Mouse (Mus musculus) layer of hippocampus, adult 8-10 months (tissue): ENCODE results near the gene Csnk1e. TPM values are rescaled to one million over a fixed set of nuclear protein-coding genes. Genes with fewer than 3 reads are reported as not detected.
A peak's percentile ranks its signal among the peaks of the same experiment; 100 is the strongest.
"Not testable (repeated sequence)": the region's sequence is repeated elsewhere in the genome, so short reads cannot be mapped to it uniquely, and the experiment has no call there.

Experiments used
- DNase-seq, 2 experiments: peaks; one replicate each; pipeline ENCODE4 v3.0.0; 2022; ENCODE audit warnings: low spot score in 2 of 2
- total RNA-seq, 4 experiments: library from RNA; stranded (reverse); gene quantifications; 2 replicates each; pipeline ENCODE4 v1.2.4; 2022

The Csnk1e gene
- 100 to 1,000 TPM; 112 to 137 (median 123) TPM for total RNA-seq

GRCm38 (mm10) chr15:79455106-79455810 lies at the start of gene Csnk1e:
Gene Csnk1e, minus strand, starts transcription at chr15:79455566.
- no peak for DNase-seq

DNA sequence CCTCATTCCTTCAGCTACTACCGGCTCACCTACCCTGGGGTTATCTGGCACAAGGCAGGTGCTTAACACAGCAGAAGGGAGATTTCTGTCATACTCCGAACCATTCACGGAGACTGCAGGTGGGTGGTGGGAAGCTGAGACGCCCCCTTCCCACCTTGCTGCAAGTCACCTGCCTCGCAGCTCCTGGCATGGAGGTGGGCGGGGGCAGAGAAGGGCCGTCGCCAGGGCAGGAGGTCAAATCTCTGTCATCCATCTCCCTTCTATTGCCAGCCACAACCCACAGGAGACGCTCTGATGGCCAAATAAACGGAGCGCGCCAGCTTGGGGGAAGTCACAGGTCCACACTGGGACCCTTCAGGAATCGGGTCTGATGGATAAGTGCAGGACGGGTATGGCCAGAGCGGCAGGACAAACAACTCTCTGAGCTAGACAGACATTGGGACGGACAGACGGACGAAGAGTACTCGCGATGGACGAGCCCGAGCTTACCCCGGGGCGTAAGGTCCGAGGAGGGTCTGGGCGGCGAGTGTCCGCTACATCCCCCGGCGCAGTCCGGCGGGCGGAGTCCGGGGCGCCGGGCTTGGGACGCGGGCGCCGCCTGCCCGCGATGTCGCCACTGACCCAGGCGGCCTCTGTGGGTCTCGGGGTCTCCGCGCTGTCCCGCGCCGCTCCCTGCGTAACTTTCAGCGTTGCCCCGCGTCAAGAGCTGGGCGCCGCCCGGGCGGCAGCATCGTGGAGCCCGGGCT lies 49.5 kb upstream of the Csnk1e start, which contains the start of gene Kcnj4:
Gene Kcnj4 (minus strand): TSS at position 535 of the 746 bp plus-strand sequence.
- no peak for DNase-seq

- DNase-seq: no peak
Measured at GRCm38 (mm10) chr15:79503438-79503837, 48.1 kb upstream of the Csnk1e start.

- peak; percentile 69 to 71 for DNase-seq
Measured at GRCm38 (mm10) chr15:79502891-79503341, 47.5 kb upstream of the Csnk1e start.

GRCm38 (mm10) chr15:79500110-79500509 lies 44.7 kb upstream of the Csnk1e start:
- no peak for DNase-seq

GRCm38 (mm10) chr15:79493527-79493926 lies 38.2 kb upstream of the Csnk1e start:
- DNase-seq: no peak

GRCm38 (mm10) chr15:79489463-79489862 lies 34.1 kb upstream of the Csnk1e start:
- DNase-seq: no peak

DNA sequence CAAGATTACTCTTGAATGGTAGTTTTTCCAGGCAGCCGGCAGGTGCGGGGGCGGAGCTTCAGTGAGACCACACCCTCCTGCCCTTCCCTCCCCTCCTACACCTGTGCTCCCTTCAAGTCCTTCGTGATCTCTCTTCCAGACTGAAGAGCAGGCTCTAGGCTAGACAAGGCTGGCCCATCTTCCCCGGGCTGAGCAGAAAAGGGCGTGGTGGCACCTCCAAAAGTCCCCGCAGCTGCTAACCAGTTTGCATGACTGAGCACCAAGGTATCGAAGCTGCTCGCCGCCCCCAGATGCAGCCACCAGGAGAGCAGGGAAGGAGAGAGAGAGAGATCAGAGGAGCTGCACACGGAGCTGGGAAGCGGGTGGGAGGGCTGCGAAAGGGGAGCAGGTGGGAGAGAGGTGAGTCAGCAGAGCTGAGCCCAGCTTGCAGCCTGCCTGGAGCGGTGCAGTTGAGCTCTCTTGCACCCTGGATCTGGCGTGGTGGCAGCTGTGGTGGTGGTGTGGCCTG lies 25.9 kb upstream of the Csnk1e start:
- DNase-seq: no peak

GRCm38 (mm10) chr15:79477227-79477626 lies 21.9 kb upstream of the Csnk1e start:
- DNase-seq: no peak

GRCm38 (mm10) chr15:79473638-79474355 lies 18.4 kb upstream of the Csnk1e start:
- DNase-seq: no peak

DNA sequence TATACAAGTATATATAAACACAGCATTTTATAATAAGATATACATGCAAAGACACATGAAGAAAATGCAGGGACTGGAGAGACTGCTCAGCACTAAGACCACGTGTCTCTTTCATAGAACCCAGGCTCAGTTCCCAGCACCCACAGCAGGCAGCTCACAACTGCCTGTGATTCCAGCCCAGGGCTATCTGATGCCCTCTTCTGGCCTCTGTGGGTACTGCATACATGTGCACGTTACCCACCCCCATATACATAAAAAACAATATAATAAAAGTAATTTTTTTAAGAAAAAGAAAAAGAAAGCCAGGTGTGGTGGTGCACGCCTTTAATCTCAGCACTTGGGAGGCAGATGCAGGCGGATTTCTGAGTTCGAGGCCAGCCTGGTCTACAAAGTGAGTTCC lies 17.7 kb upstream of the Csnk1e start:
- DNase-seq: no peak

- no peak for DNase-seq
Measured at GRCm38 (mm10) chr15:79471095-79471494, 15.7 kb upstream of the Csnk1e start.

DNA sequence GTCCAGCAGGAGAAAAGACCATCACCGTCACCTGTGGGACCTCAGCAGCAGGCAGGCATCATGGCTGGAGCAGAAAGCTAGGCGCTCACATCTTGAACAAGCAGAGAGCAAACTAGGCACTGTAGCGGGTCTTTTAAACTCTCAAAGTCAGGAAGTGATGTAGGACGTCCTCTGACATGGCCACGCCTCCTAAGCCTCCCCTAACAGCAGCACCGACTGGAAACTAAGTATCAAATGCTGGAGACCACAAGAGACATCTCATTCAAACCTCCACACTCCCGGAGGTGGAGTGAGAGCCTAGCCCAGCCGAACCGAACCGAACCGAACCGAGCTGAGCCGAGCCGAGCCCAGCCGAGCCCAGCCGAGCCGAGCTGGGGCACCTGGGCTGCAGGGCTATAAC lies 15.2 kb upstream of the Csnk1e start:
- DNase-seq: no peak

DNA sequence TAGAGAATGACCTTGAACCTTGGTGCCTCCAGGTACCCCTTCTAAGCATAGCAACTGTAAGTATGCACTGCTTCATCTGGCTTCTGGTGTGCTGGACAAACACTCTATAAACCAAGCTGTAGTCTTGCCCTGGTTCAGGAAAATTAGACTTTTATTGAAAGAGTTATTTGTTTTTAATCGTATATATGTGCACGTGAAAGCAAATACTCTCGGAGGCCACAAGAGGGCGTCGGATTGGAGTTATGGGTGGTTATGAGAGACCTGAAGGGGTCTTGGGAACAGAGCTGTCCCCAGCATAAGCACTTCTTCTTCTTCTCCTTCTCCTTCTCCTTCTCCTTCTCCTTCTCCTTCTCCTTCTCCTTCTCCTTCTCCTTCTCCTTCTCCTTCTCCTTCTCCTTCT lies 14.2 kb upstream of the Csnk1e start:
- DNase-seq: no peak

GRCm38 (mm10) chr15:79466601-79467286 lies 11.4 kb upstream of the Csnk1e start:
- DNase-seq: peak; percentile 71 to 93

GRCm38 (mm10) chr15:79456546-79456945 lies 1.2 kb upstream of the Csnk1e start:
- DNase-seq: no peak

DNA sequence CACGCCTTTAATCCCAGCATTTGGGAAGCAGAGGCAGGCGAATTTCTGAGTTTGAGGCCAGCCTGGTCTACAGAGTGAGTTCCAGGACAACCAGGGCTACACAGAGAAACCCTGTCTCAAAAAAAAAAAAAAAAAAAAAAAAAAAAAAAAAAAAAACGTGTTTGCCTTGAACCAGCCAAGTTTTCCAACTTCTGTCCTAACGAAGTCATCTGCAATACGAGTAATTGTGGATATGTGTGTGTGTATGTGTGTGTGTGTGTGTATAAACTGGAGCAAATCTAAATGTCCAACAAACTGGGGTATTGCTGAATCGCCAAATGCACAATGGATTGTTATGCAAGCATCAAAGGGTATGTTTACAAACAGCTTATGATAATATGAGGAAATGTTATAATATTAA lies 738 bp upstream of the Csnk1e start:
- DNase-seq: not testable (repeated sequence)

DNA sequence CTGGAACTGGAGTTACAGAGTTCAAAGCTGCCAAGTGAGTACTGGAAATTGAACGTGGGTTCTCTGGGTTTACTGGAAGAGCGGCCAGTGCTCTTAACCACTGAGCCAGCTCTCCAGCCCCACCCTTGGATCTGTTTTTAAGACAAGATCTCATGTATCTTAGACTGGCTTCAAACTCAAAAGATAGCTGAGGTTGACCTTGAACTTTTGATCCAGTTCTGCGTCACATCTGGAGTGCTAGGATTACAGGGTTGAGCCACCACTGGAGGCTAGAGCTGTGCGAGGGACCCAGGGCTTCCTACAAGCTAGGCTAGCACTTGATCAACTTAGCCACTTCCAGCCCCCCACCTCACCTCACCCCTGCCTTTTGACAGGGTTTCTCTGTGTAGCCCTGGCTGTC lies 1.5 kb downstream of the Csnk1e start:
- DNase-seq: no peak

DNA sequence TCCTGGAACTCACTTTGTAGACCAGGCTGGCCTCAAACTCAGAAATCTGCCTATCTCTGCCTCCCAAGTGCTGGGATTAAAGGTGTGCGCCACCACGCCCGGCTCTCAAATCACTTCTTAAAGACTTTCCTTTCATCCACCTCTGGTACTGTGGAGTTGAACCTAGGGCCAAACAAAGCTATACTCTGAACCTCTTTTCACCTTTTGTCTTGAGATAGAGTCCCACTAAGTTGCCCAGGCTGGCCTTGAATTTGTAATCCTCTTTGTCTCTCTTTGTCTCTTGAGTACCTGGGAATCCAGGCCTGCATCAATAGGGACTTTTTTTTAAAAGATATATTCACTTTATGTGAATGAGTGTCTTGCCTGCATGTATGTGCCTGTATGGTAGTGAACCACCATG lies 7.3 kb downstream of the Csnk1e start:
- DNase-seq: no peak

- DNase-seq: no peak
Measured at GRCm38 (mm10) chr15:79445786-79446654, 9.3 kb downstream of the Csnk1e start.
